In genomic region chr2:163602101-163602971, GRCm38 (mm10) we compare ENCODE assay signal across 8 mouse cellular contexts. TPM values are rescaled to one million over a fixed set of nuclear protein-coding genes. Genes with fewer than 3 reads are reported as not detected.
DNase-seq lines count a peak whose midpoint lies in the region; ATAC-seq and TF ChIP-seq lines count a peak whose summit lies in the region.

Ttpal (plus strand) TSS chr2:163602314.

- H3K9ac ChIP-seq in forebrain, embryonic 16.5 days (replicated peaks; ENCODE audit: low read depth, low read length) = peak within 1 kb of the TSS; percentile 97
- peak within 1 kb of the TSS; percentile 91 for H3K9ac ChIP-seq in lung, embryonic 14.5 days

- TF ChIP-seq POLR2A in olfactory bulb, adult 2 months (IDR thresholded peaks at IDR 0.05; ENCODE audit: insufficient read depth, low read depth, low read length) = peak; percentile 97
- peak; percentile 77; the same call in 1 of the 2 replicates for TF ChIP-seq POLR2A in thymus, adult 2 months (IDR thresholded peaks at IDR 0.05; ENCODE audit: control insufficient read depth, extremely low read depth, insufficient read depth, low read length, poor library complexity)

- H3K4me2 ChIP-seq in forebrain, embryonic 16.5 days (ENCODE audit: low read length) = peak within 1 kb of the TSS; percentile 80
- H3K4me2 ChIP-seq in lung, embryonic 14.5 days = peak within 1 kb of the TSS; percentile 81

- H3K4me1 ChIP-seq in forebrain, embryonic 16.5 days (replicated peaks; ENCODE audit: control insufficient read depth, insufficient read depth, low read length) = peaks cover 13% of the 10 kb centered on the region
- H3K4me1 ChIP-seq in lung, embryonic 14.5 days (ENCODE audit: insufficient read depth) = 0 out of 2 replicates have a peak, but pooled peaks cover 3% of the 10 kb centered on the region
- peaks cover 3% of the 10 kb centered on the region for H3K4me1 ChIP-seq in olfactory bulb, adult 2 months (ENCODE audit: control insufficient read depth, insufficient read depth, low read length)
- peaks cover 8% of the 10 kb centered on the region for H3K4me1 ChIP-seq in thymus, adult 2 months (replicated peaks; ENCODE audit: control insufficient read depth, insufficient read depth, low read length)

- under 1% methylated on average over 57 of the region's 57 CpGs for WGBS in forebrain, embryonic 16.5 days
- 1% methylated on average over 57 of the region's 57 CpGs for WGBS in lung, embryonic 14.5 days
- WGBS in olfactory bulb, adult 2 months = 1% methylated on average over 57 of the region's 57 CpGs
- WGBS in thymus, adult 2 months = under 1% methylated on average over 57 of the region's 57 CpGs

- H3K27ac ChIP-seq in forebrain, embryonic 16.5 days (ENCODE audit: low read length) = peak within 1 kb of the TSS; percentile 86
- H3K27ac ChIP-seq in layer of hippocampus, adult 2 months = peak within 1 kb of the TSS; percentile 99
- peak within 1 kb of the TSS; percentile 85 for H3K27ac ChIP-seq in lung, embryonic 14.5 days (ENCODE audit: low read depth)
- peak within 1 kb of the TSS; percentile 75 for H3K27ac ChIP-seq in olfactory bulb, adult 2 months (ENCODE audit: insufficient read depth, low read depth, low read length)
- H3K27ac ChIP-seq in thymus, adult 2 months (ENCODE audit: control insufficient read depth, insufficient read depth, low read length) = peak within 1 kb of the TSS; percentile 30; the same call in 1 of the 2 replicates

- 0 out of 2 replicates have a peak, but pooled peaks cover 2% of the 10 kb centered on the region for H3K27me3 ChIP-seq in forebrain, embryonic 16.5 days (replicated peaks; ENCODE audit: control insufficient read depth, insufficient read depth, low read length)
- no peaks in the 10 kb centered on the region for H3K27me3 ChIP-seq in lung, embryonic 14.5 days (ENCODE audit: insufficient read depth, low read length)
- no peaks in the 10 kb centered on the region for H3K27me3 ChIP-seq in thymus, adult 2 months (ENCODE audit: control insufficient read depth, insufficient read depth, low read length)

- no peaks in the 10 kb centered on the region for H3K36me3 ChIP-seq in forebrain, embryonic 16.5 days (ENCODE audit: control insufficient read depth, insufficient read depth)
- 0 out of 2 replicates have a peak, but pooled peaks cover 2% of the 10 kb centered on the region for H3K36me3 ChIP-seq in lung, embryonic 14.5 days (ENCODE audit: insufficient read depth)
- H3K36me3 ChIP-seq in thymus, adult 2 months (ENCODE audit: control insufficient read depth, insufficient read depth, low read length) = no peaks in the 10 kb centered on the region; the same call in 1 of the 2 replicates

- intact Hi-C loops in heart, postnatal 36 days (cut with DNase I) = loop anchor here (1.0 to 5.0 kb wide), 3 partner anchors 38 to 220 kb away; partner anchors contain the start of gene Ccn5

- peak; percentile 98 for ATAC-seq in forebrain, embryonic 16.5 days
- ATAC-seq in lung, embryonic 14.5 days (ENCODE audit: insufficient read depth) = peak; percentile 95

- peak within 1 kb of the TSS; percentile 95 for H3K4me3 ChIP-seq in forebrain, embryonic 16.5 days (replicated peaks; ENCODE audit: low read length)
- peak within 1 kb of the TSS; percentile 86 for H3K4me3 ChIP-seq in layer of hippocampus, adult 2 months
- peak within 1 kb of the TSS; percentile 91 for H3K4me3 ChIP-seq in lung, embryonic 14.5 days (ENCODE audit: low read depth, low read length)
- peak within 1 kb of the TSS; percentile 88 for H3K4me3 ChIP-seq in olfactory bulb, adult 2 months (ENCODE audit: insufficient read depth, low read depth, low read length)
- peak within 1 kb of the TSS; percentile 90 for H3K4me3 ChIP-seq in thymus, adult 2 months (ENCODE audit: control insufficient read depth, insufficient read depth, low read length)

- H3K9me3 ChIP-seq in forebrain, embryonic 16.5 days (ENCODE audit: control insufficient read depth, low read length) = no peaks in the 10 kb centered on the region
- no peaks in the 10 kb centered on the region for H3K9me3 ChIP-seq in lung, embryonic 14.5 days (ENCODE audit: low read depth, low read length)

- peak; percentile 80 for TF ChIP-seq CTCF in layer of hippocampus, adult 2 months (conservative IDR thresholded peaks at IDR 0.05)
- peak; percentile 70 for TF ChIP-seq CTCF in lung, embryonic 14.5 days (IDR thresholded peaks at IDR 0.05; ENCODE audit: low read depth)
- TF ChIP-seq CTCF in olfactory bulb, adult 2 months (IDR thresholded peaks at IDR 0.05; ENCODE audit: insufficient read depth, low read depth, low read length) = peak; percentile 69
- TF ChIP-seq CTCF in thymus, adult 2 months (IDR thresholded peaks at IDR 0.05; ENCODE audit: borderline replicate concordance, control insufficient read depth, extremely low read depth, insufficient read depth, low read length, poor library complexity) = peak; percentile 86

- peak; percentile 79 for DNase-seq in ES-CJ7 (ENCODE audit: low read depth, low spot score)
- peak; percentile 80 for DNase-seq in cerebellum, adult 11 months
- DNase-seq in heart, postnatal 36 days = peak; percentile 88
- DNase-seq in layer of hippocampus, adult 2 months (ENCODE audit: low spot score in 2 of 2) = peak; percentile 86 to 89
- peak; percentile 94 for DNase-seq in lung, embryonic 14.5 days
- peak; percentile 88 for DNase-seq in thymus, adult 2 months

RNA-seq across cellular contexts. Expression of gene Ttpal, which starts in this region (rescaled TPM):
- polyA plus RNA-seq in forebrain, embryonic 16.5 days (2015; fragmentation: Nextera tagmentation; extraction: Ambion mirVana) = 44.1 and 46.4 TPM in 2 replicates
- total RNA-seq in heart, postnatal 36 days (2021) = 10 to 100 TPM in 1 of 2 experiments, 1 to 10 TPM in 1; 9.9 to 11.6 TPM
- total RNA-seq in layer of hippocampus, adult 2 months (2021) = 10 to 100 TPM; 49.0 to 50.4 TPM
- 37.3 and 41.1 TPM in 2 replicates for polyA plus RNA-seq in lung, embryonic 14.5 days (2014; fragmentation: Nextera tagmentation; extraction: Ambion mirVana)
- polyA plus RNA-seq in olfactory bulb, adult 2 months (2012; ENCODE audit: insufficient read depth, insufficient read length, low replicate concordance, missing spikeins) = not detected in 2 replicates
- polyA plus RNA-seq in thymus, adult 2 months (2012; rRNA removed) = 63.2 and 72.5 TPM in 2 replicates

Comparison
In these comparisons a context has a peak if more than half of its experiments do, and no peak if none do; other contexts are left out.
1. Peak in every context shown above with its lines: DNase-seq, ATAC-seq, H3K4me3 ChIP-seq and H3K27ac ChIP-seq.
2. H3K27ac ChIP-seq: peak in every context shown above with its lines; median percentile 99 in layer of hippocampus, adult 2 months; 86 in forebrain, embryonic 16.5 days; 85 in lung, embryonic 14.5 days; 75 in olfactory bulb, adult 2 months; 30 in thymus, adult 2 months.